ENCODE assay signal across 16 mouse cellular contexts in the genomic region with DNA sequence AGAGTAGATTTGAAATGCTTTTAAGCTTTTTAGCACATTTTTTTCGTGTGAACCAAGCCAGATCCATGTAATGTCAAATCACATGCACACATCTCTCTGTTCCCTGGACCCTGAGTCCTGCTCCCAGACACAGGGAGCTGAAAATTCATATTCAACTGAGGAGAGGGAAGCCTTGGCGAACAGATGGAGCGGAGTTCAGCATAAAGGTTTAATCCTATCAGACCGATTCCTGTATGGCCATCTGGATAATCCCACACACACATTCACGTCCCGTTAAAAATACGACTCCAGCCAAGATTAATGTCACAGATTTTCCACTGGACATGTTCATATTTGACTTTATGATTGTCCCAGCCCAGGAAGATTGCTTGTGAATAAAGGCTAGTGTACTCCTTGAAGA.
DNase-seq lines count a peak whose midpoint lies in the region; ATAC-seq lines count a peak whose summit lies in the region.
"Had no signal": no experiment of that assay in that cellular context is flagged by ENCODE, and none has a peak within 500 bp of the region (broad histone marks: within the 10 kb centered on the region; RNA-seq: fewer than 3 reads in every experiment).

No protein-coding gene starts in this region.

- no peak overlapping the region for H3K4me3 ChIP-seq in forebrain, embryonic 13.5 days
- H3K4me3 ChIP-seq in midbrain, embryonic 10.5 days: peak overlapping the region; percentile 31; the same call in 1 of the 2 replicates
- no peak overlapping the region for H3K4me3 ChIP-seq in neural tube, embryonic 15.5 days (replicated peaks)
- H3K4me3 ChIP-seq: heart, embryonic 10.5 days; left cerebral cortex, adult 2 months had no signal

- H3K9ac ChIP-seq in forebrain, embryonic 13.5 days: no peak overlapping the region
- no peak overlapping the region for H3K9ac ChIP-seq in neural tube, embryonic 15.5 days (replicated peaks)

- peaks cover 51% of the 10 kb centered on the region for H3K4me1 ChIP-seq in forebrain, embryonic 13.5 days
- peaks cover 63% of the 10 kb centered on the region for H3K4me1 ChIP-seq in midbrain, embryonic 10.5 days
- peaks cover 54% of the 10 kb centered on the region for H3K4me1 ChIP-seq in neural tube, embryonic 15.5 days

- H3K36me3 ChIP-seq in forebrain, embryonic 13.5 days (ENCODE audit: poor library complexity, severe bottlenecking): no peaks in the 10 kb centered on the region
- H3K36me3 ChIP-seq in midbrain, embryonic 10.5 days: no peaks in the 10 kb centered on the region
- H3K36me3 ChIP-seq in neural tube, embryonic 15.5 days: no peaks in the 10 kb centered on the region
- H3K36me3 ChIP-seq: heart, embryonic 10.5 days had no signal

- 42% methylated on average over 7 of the region's 7 CpGs for WGBS in forebrain, embryonic 13.5 days
- WGBS in midbrain, embryonic 10.5 days: 44% methylated on average over 7 of the region's 7 CpGs
- 32% methylated on average over 7 of the region's 7 CpGs for WGBS in neural tube, embryonic 15.5 days

- 0 out of 2 replicates have a peak, but pooled peaks cover 8% of the 10 kb centered on the region for H3K27me3 ChIP-seq in forebrain, embryonic 13.5 days
- H3K27me3 ChIP-seq in midbrain, embryonic 10.5 days (ENCODE audit: low read depth, poor library complexity, severe bottlenecking): no peaks in the 10 kb centered on the region; the same call in 1 of the 2 replicates
- H3K27me3 ChIP-seq in neural tube, embryonic 15.5 days (replicated peaks): no peaks in the 10 kb centered on the region

- peak overlapping the region; percentile 54; the same call in 1 of the 2 replicates for H3K27ac ChIP-seq in forebrain, embryonic 13.5 days
- H3K27ac ChIP-seq in midbrain, embryonic 10.5 days (replicated peaks): peak overlapping the region; percentile 77
- 0 out of 2 replicates have a peak overlapping the region, but pooled peaks have one; percentile 18 for H3K27ac ChIP-seq in neural tube, embryonic 15.5 days (replicated peaks)
- H3K27ac ChIP-seq: heart, embryonic 10.5 days; left cerebral cortex, adult 2 months had no signal

- peak overlapping the region; percentile 35 for H3K4me2 ChIP-seq in forebrain, embryonic 13.5 days
- H3K4me2 ChIP-seq in neural tube, embryonic 15.5 days: no peak overlapping the region

- ATAC-seq in cerebellum, adult (ENCODE audit: insufficient number of reproducible peaks, low FRiP score, low TSS enrichment): no peak
- peak; percentile 52 for ATAC-seq in forebrain, embryonic 13.5 days
- no peak for ATAC-seq in neural tube, embryonic 15.5 days (ENCODE audit: low FRiP score)

- H3K9me3 ChIP-seq in forebrain, embryonic 13.5 days (replicated peaks): no peaks in the 10 kb centered on the region
- H3K9me3 ChIP-seq in midbrain, embryonic 10.5 days (replicated peaks): no peaks in the 10 kb centered on the region
- H3K9me3 ChIP-seq in neural tube, embryonic 15.5 days (replicated peaks): no peaks in the 10 kb centered on the region
- H3K9me3 ChIP-seq: heart, embryonic 10.5 days had no signal

- peak; percentile 22 for DNase-seq in cerebellum, adult 9-10 months
- DNase-seq in midbrain, embryonic 10.5 days (ENCODE audit: low spot score): peak; percentile 33
- no peak for DNase-seq in adrenal gland, adult 8-10 months
- no peak for DNase-seq in left cerebral cortex, adult 9 months (ENCODE audit: low spot score in 2 of 2)
- DNase-seq in adrenal gland, adult 18-20 months (ENCODE audit: low spot score in 2 of 2): no peak
- DNase-seq: heart, postnatal 36 days; kidney, adult 18-20 months; kidney, postnatal 36 days; lung, postnatal 10 days; right cerebral cortex, postnatal 14 days; thymus, postnatal 14 days had no signal

Comparison
In these comparisons a context has a peak if more than half of its experiments do, and no peak if none do; other contexts are left out.
1. DNase-seq: peak in cerebellum, adult 9-10 months (single experiment) and midbrain, embryonic 10.5 days (single experiment); none in adrenal gland, adult 8-10 months (single experiment), left cerebral cortex, adult 9 months (0 of 2) and adrenal gland, adult 18-20 months (0 of 2).
2. H3K27ac ChIP-seq: peak in every context shown above with its lines; median percentile 77 in midbrain, embryonic 10.5 days; 54 in forebrain, embryonic 13.5 days; 18 in neural tube, embryonic 15.5 days.